Mouse (Mus musculus): ENCODE results near the gene Ciapin1. TPM values are rescaled to one million over a fixed set of nuclear protein-coding genes. Genes with fewer than 3 reads are reported as not detected.

Gene Ciapin1
- polyA plus RNA-seq, 1 experiment from 2014 or later = 188 TPM

- Histone ChIP-seq H3K9ac (ENCODE audit: low read depth, low read length) (no peak overlapping the region), H3K27ac (ENCODE audit: low read length) (no peak overlapping the region), H3K4me1 (ENCODE audit: control insufficient read depth, insufficient read depth, low read length) (peaks cover 37% of the 10 kb centered on the region), H3K4me3 (ENCODE audit: low read depth, low read length) (no peak overlapping the region), H3K36me3 (ENCODE audit: control insufficient read depth, insufficient read depth, low read length) (peaks cover 2% of the 10 kb centered on the region; the same call in 1 of the 2 replicates), H3K4me2 (ENCODE audit: low read length) (no peak overlapping the region), H3K9me3 (replicated peaks; ENCODE audit: control insufficient read depth, low read length, poor library complexity, severe bottlenecking) (no peaks in the 10 kb centered on the region), H3K27me3 (ENCODE audit: control insufficient read depth, insufficient read depth, low read depth, low read length) (peaks cover 8% of the 10 kb centered on the region)
- ATAC-seq = no peak
- 37% methylated on average over 3 of the region's 3 CpGs for WGBS
Observed at GRCm38 (mm10) chr8:94872156-94872555, 34.0 kb upstream of the Ciapin1 start.

- H3K4me3 ChIP-seq (ENCODE audit: low read depth, low read length) = peak overlapping the region; percentile 72
- peak overlapping the region; percentile 84 for H3K4me2 ChIP-seq (ENCODE audit: low read length)
- 6% methylated on average over 6 of the region's 7 CpGs for WGBS
- H3K9ac ChIP-seq (ENCODE audit: low read depth, low read length) = peak overlapping the region; percentile 88
- H3K9me3 ChIP-seq (replicated peaks; ENCODE audit: control insufficient read depth, low read length, poor library complexity, severe bottlenecking) = no peaks in the 10 kb centered on the region
- H3K36me3 ChIP-seq (ENCODE audit: control insufficient read depth, insufficient read depth, low read length) = peaks cover 6% of the 10 kb centered on the region; the same call in 1 of the 2 replicates
- ATAC-seq = peak; percentile 87
- H3K27me3 ChIP-seq (ENCODE audit: control insufficient read depth, insufficient read depth, low read depth, low read length) = peaks cover 8% of the 10 kb centered on the region
- H3K27ac ChIP-seq (ENCODE audit: low read length) = peak overlapping the region; percentile 85
- H3K4me1 ChIP-seq (ENCODE audit: control insufficient read depth, insufficient read depth, low read length) = peaks cover 35% of the 10 kb centered on the region
Observed at GRCm38 (mm10) chr8:94871108-94871894, 33.1 kb upstream of the Ciapin1 start.

GRCm38 (mm10) chr8:94870474-94871107 is 32.4 kb upstream of the Ciapin1 start:
- peaks cover 31% of the 10 kb centered on the region for H3K4me1 ChIP-seq (ENCODE audit: control insufficient read depth, insufficient read depth, low read length)
- WGBS = 0% methylated on average over 22 of the region's 22 CpGs

GRCm38 (mm10) chr8:94870003-94870402 is 31.8 kb upstream of the Ciapin1 start:
- ATAC-seq = no peak; the same call in 1 of the 2 replicates
- peaks cover 25% of the 10 kb centered on the region for H3K4me1 ChIP-seq (ENCODE audit: control insufficient read depth, insufficient read depth, low read length)
- WGBS = 11% methylated on average over 4 of the region's 4 CpGs

More at GRCm38 (mm10) chr8:94870474-94871107, 32.4 kb upstream of the Ciapin1 start:
- peak overlapping the region; percentile 88 for H3K9ac ChIP-seq (ENCODE audit: low read depth, low read length)
- peaks cover 12% of the 10 kb centered on the region for H3K36me3 ChIP-seq (ENCODE audit: control insufficient read depth, insufficient read depth, low read length)
- H3K9me3 ChIP-seq (replicated peaks; ENCODE audit: control insufficient read depth, low read length, poor library complexity, severe bottlenecking) = no peaks in the 10 kb centered on the region
- peaks cover 8% of the 10 kb centered on the region for H3K27me3 ChIP-seq (ENCODE audit: control insufficient read depth, insufficient read depth, low read depth, low read length)
- H3K4me2 ChIP-seq (ENCODE audit: low read length) = peak overlapping the region; percentile 84
- H3K27ac ChIP-seq (ENCODE audit: low read length) = peak overlapping the region; percentile 85
- peak overlapping the region; percentile 72 for H3K4me3 ChIP-seq (ENCODE audit: low read depth, low read length)
- ATAC-seq = peak; percentile 69

DNA sequence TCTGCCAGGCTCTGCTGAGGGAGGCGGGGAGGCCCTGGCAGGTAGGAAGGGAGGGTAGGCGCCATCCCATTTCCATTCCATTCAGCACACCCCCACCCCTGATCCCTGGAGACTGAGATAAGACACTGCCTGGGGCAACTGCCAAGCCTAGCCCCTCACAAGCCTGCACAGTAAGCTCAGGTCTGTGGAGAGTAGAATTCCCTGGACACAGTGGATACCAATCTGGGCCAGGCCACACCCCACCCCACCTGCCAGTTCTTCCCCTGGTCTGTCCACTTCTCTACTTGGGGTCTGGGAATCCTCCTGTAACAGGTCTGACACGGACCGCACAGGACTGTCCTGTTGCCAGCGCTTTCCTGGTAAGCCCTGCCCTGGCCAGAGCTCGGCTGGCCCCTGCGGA is 31.0 kb upstream of the Ciapin1 start:
- peaks cover 26% of the 10 kb centered on the region for H3K36me3 ChIP-seq (ENCODE audit: control insufficient read depth, insufficient read depth, low read length)
- H3K27ac ChIP-seq (ENCODE audit: low read length) = no peak overlapping the region; the same call in 1 of the 2 replicates
- H3K9ac ChIP-seq (ENCODE audit: low read depth, low read length) = peak overlapping the region; percentile 88
- 40% methylated on average over 7 of the region's 7 CpGs for WGBS
- ATAC-seq = peak; percentile 9
- peaks cover 25% of the 10 kb centered on the region for H3K4me1 ChIP-seq (ENCODE audit: control insufficient read depth, insufficient read depth, low read length)
- H3K4me2 ChIP-seq (ENCODE audit: low read length) = peak overlapping the region; percentile 84
- H3K9me3 ChIP-seq (replicated peaks; ENCODE audit: control insufficient read depth, low read length, poor library complexity, severe bottlenecking) = no peaks in the 10 kb centered on the region
- peak overlapping the region; percentile 72 for H3K4me3 ChIP-seq (ENCODE audit: low read depth, low read length)
- peaks cover 3% of the 10 kb centered on the region for H3K27me3 ChIP-seq (ENCODE audit: control insufficient read depth, insufficient read depth, low read depth, low read length)

More at GRCm38 (mm10) chr8:94870003-94870402, 31.8 kb upstream of the Ciapin1 start:
- Histone ChIP-seq H3K4me2 (ENCODE audit: low read length) (peak overlapping the region; percentile 84), H3K36me3 (ENCODE audit: control insufficient read depth, insufficient read depth, low read length) (peaks cover 18% of the 10 kb centered on the region), H3K27ac (ENCODE audit: low read length) (peak overlapping the region; percentile 85), H3K4me3 (ENCODE audit: low read depth, low read length) (peak overlapping the region; percentile 72), H3K9me3 (replicated peaks; ENCODE audit: control insufficient read depth, low read length, poor library complexity, severe bottlenecking) (no peaks in the 10 kb centered on the region), H3K9ac (ENCODE audit: low read depth, low read length) (peak overlapping the region; percentile 88), H3K27me3 (ENCODE audit: control insufficient read depth, insufficient read depth, low read depth, low read length) (peaks cover 7% of the 10 kb centered on the region)

GRCm38 (mm10) chr8:94866921-94867320 is 28.8 kb upstream of the Ciapin1 start:
- Histone ChIP-seq H3K4me3 (ENCODE audit: low read depth, low read length) (no peak overlapping the region), H3K36me3 (ENCODE audit: control insufficient read depth, insufficient read depth, low read length) (peaks cover 32% of the 10 kb centered on the region), H3K4me2 (ENCODE audit: low read length) (no peak overlapping the region), H3K9ac (ENCODE audit: low read depth, low read length) (no peak overlapping the region), H3K27me3 (ENCODE audit: control insufficient read depth, insufficient read depth, low read depth, low read length) (no peaks in the 10 kb centered on the region), H3K4me1 (ENCODE audit: control insufficient read depth, insufficient read depth, low read length) (peaks cover 25% of the 10 kb centered on the region), H3K9me3 (replicated peaks; ENCODE audit: control insufficient read depth, low read length, poor library complexity, severe bottlenecking) (no peaks in the 10 kb centered on the region), H3K27ac (ENCODE audit: low read length) (no peak overlapping the region)
- ATAC-seq = no peak
- 90% methylated on average over 9 of the region's 9 CpGs for WGBS

DNA sequence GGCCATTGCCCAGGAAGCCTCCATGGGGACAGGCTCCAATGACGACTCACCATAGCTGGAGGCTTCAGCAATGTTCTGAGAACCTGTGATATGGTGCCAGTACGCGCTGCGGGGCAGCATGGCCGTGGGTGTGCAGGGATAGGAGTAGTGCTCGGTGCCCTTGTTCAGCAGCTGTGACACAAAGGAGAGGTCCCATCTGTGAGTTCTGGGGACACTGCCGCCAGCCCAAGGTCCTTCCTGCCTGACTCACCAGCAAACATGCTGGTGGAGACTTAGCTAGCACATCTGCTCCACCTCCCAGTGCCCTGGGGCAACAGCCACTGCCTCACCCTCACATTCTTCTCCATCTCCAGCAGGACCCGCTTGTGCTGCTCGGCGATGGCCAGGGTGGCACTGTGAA is 27.1 kb upstream of the Ciapin1 start:
- peaks cover 34% of the 10 kb centered on the region for H3K36me3 ChIP-seq (ENCODE audit: control insufficient read depth, insufficient read depth, low read length)
- no peaks in the 10 kb centered on the region for H3K27me3 ChIP-seq (ENCODE audit: control insufficient read depth, insufficient read depth, low read depth, low read length)
- H3K4me2 ChIP-seq (ENCODE audit: low read length) = no peak overlapping the region
- ATAC-seq = no peak
- no peak overlapping the region for H3K4me3 ChIP-seq (ENCODE audit: low read depth, low read length)
- no peak overlapping the region for H3K27ac ChIP-seq (ENCODE audit: low read length)
- no peaks in the 10 kb centered on the region for H3K9me3 ChIP-seq (replicated peaks; ENCODE audit: control insufficient read depth, low read length, poor library complexity, severe bottlenecking)
- 87% methylated on average over 10 of the region's 10 CpGs for WGBS
- H3K4me1 ChIP-seq (ENCODE audit: control insufficient read depth, insufficient read depth, low read length) = peaks cover 19% of the 10 kb centered on the region
- no peak overlapping the region for H3K9ac ChIP-seq (ENCODE audit: low read depth, low read length)

DNA sequence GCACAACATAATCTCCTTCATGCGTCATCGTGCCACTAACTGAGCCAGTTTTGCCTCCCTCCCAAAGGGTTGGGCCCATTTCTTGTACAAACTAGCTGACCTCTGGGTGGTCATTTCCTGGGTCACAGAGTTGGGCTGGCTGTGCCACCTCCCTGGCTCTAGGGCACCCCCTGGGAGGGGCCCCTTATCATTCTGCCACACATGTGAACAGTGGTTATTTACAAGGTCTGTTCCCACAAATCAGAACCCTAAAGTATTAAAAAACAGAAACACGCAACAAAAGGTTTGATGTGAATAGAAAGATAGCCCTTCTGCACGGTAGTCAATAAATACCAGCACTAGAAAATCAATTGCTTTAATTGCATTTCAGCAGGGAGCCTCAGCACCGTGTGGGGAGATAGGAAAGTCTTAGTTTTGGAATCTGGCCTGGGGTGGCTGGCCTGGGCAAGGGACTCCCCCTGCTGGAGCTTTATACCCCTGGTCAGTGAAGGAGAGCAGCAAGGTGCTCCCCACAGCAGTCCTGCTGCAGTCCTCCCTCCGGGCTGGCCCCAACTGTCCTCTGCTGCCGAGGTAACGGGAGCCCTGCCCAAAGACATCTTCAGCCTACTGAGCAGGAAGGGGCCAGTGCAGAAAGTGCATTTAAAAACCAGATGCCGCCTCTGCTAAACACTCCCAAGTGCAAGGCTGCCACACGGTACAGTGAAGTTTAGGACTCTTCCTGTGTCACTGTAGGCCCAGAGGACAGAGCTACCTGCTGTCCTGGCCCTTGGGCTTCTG is 25.9 kb upstream of the Ciapin1 start:
- Histone ChIP-seq H3K4me1 (ENCODE audit: control insufficient read depth, insufficient read depth, low read length) (peaks cover 18% of the 10 kb centered on the region), H3K4me2 (ENCODE audit: low read length) (no peak overlapping the region), H3K9ac (ENCODE audit: low read depth, low read length) (no peak overlapping the region), H3K27me3 (ENCODE audit: control insufficient read depth, insufficient read depth, low read depth, low read length) (no peaks in the 10 kb centered on the region), H3K27ac (ENCODE audit: low read length) (no peak overlapping the region), H3K9me3 (replicated peaks; ENCODE audit: control insufficient read depth, low read length, poor library complexity, severe bottlenecking) (no peaks in the 10 kb centered on the region), H3K4me3 (ENCODE audit: low read depth, low read length) (no peak overlapping the region), H3K36me3 (ENCODE audit: control insufficient read depth, insufficient read depth, low read length) (peaks cover 34% of the 10 kb centered on the region)
- 76% methylated on average over 10 of the region's 10 CpGs for WGBS
- no peak for ATAC-seq

All from midbrain, embryonic 16.5 days (tissue).